Mouse (Mus musculus): Measurements from ENCODE around the gene Pramef25. TPM values are rescaled to one million over a fixed set of nuclear protein-coding genes. Genes with fewer than 3 reads are reported as not detected.
"Not testable (repeated sequence)": the region's sequence is repeated elsewhere in the genome, so short reads cannot be mapped to it uniquely, and the experiment has no call there.

Pramef25 gene
- not detected in 2 replicates for polyA plus RNA-seq (2015; fragmentation: Nextera tagmentation; extraction: Ambion mirVana)

DNA sequence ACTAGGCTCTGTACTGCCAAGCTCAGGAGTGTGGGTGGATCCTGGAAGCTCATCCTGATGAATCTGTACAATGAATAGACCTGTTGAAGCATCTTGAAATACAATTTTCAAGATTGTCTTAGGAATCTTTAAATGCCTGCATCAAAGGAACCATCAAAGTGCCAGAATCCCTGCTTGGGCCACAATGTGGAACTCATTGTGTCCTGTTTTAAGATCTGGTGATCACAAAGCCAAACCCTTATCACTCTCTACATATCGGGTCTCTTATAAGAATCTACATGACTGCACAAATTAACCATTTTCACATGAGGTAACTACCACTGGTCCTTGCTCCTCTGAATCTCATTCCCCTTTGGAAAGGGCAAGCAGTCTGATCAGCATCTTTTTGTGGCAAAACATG, at the start of gene Pramef25:
Pramef25 (minus strand) TSS at position 101 of the 400 bp plus-strand sequence.
- not testable (repeated sequence) for H3K4me1 ChIP-seq; H3K4me2 ChIP-seq; H3K9ac ChIP-seq; H3K4me3 ChIP-seq; ATAC-seq (replicated peaks); H3K27me3 ChIP-seq (replicated peaks); H3K27ac ChIP-seq; H3K36me3 ChIP-seq (replicated peaks)
- WGBS, result 84% methylated on average over 1 of the region's 1 CpGs
- peaks cover 13% of the 10 kb centered on the region; the same call in 1 of the 2 replicates for H3K9me3 ChIP-seq

GRCm38 (mm10) chr4:143994269-143994668, 43.5 kb upstream of the Pramef25 start, which contains the start of gene Pramef17:
TSS of gene Pramef17 (minus strand) at chr4:143994369.
- not testable (repeated sequence) for H3K27me3 ChIP-seq (replicated peaks); H3K9me3 ChIP-seq; H3K9ac ChIP-seq; H3K27ac ChIP-seq; H3K4me1 ChIP-seq; H3K36me3 ChIP-seq (replicated peaks); H3K4me3 ChIP-seq; H3K4me2 ChIP-seq; ATAC-seq (replicated peaks)
- WGBS, result 63% methylated on average over 3 of the region's 3 CpGs

- not testable (repeated sequence) for H3K4me1 ChIP-seq; H3K9me3 ChIP-seq; H3K36me3 ChIP-seq (replicated peaks); H3K27ac ChIP-seq; H3K4me2 ChIP-seq; H3K9ac ChIP-seq; H3K4me3 ChIP-seq; ATAC-seq (replicated peaks); H3K27me3 ChIP-seq (replicated peaks)
- WGBS, result 94% methylated on average over 17 of the region's 17 CpGs
Measured at GRCm38 (mm10) chr4:143988126-143988525, 37.3 kb upstream of the Pramef25 start.

- ATAC-seq (replicated peaks); H3K27ac ChIP-seq; H3K36me3 ChIP-seq (replicated peaks); H3K4me2 ChIP-seq; H3K4me3 ChIP-seq; H3K9me3 ChIP-seq; H3K4me1 ChIP-seq; H3K9ac ChIP-seq; H3K27me3 ChIP-seq (replicated peaks): not testable (repeated sequence)
- 96% methylated on average over 12 of the region's 17 CpGs for WGBS
Measured at GRCm38 (mm10) chr4:143987475-143987941, 36.7 kb upstream of the Pramef25 start.

DNA sequence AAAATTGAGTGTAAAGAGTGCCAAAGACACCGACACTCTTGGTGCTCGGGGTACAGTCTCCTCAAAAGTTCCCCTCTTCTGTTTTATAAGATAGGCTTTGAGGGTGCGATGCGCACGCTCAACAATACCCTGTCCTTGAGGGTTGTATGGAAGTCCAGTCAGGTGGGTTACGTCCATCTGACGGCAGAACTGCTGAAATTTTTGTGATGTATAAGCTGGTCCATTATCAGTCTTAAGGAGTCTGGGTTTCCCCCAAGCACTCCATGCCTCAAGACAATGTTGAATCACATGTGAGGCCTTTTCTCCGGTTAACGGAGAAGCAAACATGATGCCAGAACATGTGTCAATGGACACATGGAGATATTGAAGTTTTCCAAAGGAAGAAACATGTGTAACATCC, 34.9 kb upstream of the Pramef25 start:
- ATAC-seq (replicated peaks); H3K9me3 ChIP-seq; H3K27me3 ChIP-seq (replicated peaks); H3K4me1 ChIP-seq; H3K4me3 ChIP-seq; H3K27ac ChIP-seq; H3K36me3 ChIP-seq (replicated peaks); H3K4me2 ChIP-seq; H3K9ac ChIP-seq: not testable (repeated sequence)
- WGBS, result 97% methylated on average over 4 of the region's 9 CpGs

DNA sequence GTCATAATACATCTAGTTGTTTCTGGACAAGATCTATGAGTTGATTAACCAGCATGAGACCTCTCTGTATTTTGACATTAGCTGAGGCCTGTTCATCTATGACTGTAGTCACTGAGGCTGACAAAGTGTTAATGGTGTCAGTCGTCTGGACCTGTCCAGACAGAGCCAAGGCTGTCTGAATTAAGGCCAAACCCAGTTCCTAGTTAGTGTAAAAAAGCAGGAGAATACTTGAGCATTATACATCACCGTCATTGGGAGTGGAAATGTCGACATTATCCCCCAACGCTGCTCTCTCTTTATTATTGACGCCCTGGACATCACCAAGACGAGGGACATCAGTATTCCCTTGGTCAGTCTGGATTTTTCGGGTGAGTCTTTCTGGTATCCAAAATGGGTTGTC, 34.3 kb upstream of the Pramef25 start:
- not testable (repeated sequence) for H3K9me3 ChIP-seq; H3K27me3 ChIP-seq (replicated peaks); H3K4me3 ChIP-seq; H3K4me2 ChIP-seq; H3K36me3 ChIP-seq (replicated peaks); H3K9ac ChIP-seq; H3K4me1 ChIP-seq; ATAC-seq (replicated peaks); H3K27ac ChIP-seq
- no CpG with 5 or more reads among the region's 7 CpGs for WGBS

DNA sequence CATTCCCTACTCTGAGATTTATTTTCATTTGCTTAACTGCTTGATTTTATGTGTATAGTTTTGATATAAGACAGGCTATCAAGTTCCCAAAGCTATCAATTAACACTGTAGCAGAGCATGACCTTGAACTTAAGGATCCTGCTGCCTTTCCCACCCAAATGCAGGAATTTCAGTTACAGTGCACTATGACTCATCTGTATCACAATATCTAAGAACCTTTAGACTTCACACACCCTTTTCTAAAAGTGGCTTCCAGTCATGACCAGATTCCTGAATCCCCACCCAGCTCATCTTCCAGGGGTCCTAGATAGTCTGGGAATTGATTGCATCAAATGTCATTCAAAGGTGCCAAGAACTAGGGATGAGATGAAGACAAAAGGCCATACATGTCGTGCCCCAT, 32.6 kb upstream of the Pramef25 start:
- not testable (repeated sequence) for H3K4me1 ChIP-seq; ATAC-seq (replicated peaks); H3K4me3 ChIP-seq; H3K27me3 ChIP-seq (replicated peaks); H3K36me3 ChIP-seq (replicated peaks); H3K9me3 ChIP-seq; H3K9ac ChIP-seq; H3K27ac ChIP-seq; H3K4me2 ChIP-seq
- WGBS, result 60% methylated on average over 1 of the region's 1 CpGs

GRCm38 (mm10) chr4:143966850-143967249, 16.0 kb upstream of the Pramef25 start, which contains the start of gene Gm13101:
TSS of gene Gm13101 (minus strand) at chr4:143966950.
- H3K4me3 ChIP-seq; ATAC-seq (replicated peaks); H3K27me3 ChIP-seq (replicated peaks); H3K9ac ChIP-seq; H3K4me2 ChIP-seq; H3K4me1 ChIP-seq; H3K27ac ChIP-seq; H3K9me3 ChIP-seq; H3K36me3 ChIP-seq (replicated peaks): not testable (repeated sequence)
- WGBS, result 59% methylated on average over 2 of the region's 2 CpGs

DNA sequence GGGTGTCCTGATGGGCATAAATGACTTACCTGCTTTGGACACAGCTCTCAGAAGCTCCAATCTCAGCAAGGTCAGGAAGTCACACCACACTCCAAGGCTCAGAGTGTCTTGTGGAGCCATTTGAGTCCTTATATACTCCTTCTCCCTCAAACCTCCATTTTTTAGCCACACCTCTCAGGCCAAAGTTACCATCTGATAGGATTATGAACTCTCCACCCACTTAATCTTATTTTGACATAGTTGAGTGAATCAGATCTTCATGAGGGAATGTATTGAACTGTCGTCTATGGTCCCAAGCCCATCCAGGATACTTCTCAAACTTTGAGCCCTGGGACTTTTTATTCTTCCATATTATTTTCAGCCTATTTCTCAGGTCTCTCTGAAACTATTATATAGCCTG, 50.5 kb downstream of the Pramef25 start, which contains the start of gene Pramef6:
Pramef6 (minus strand) TSS at position 101 of the 400 bp plus-strand sequence.
- H3K27me3 ChIP-seq (replicated peaks); H3K9ac ChIP-seq; H3K9me3 ChIP-seq; H3K4me2 ChIP-seq; ATAC-seq (replicated peaks); H3K36me3 ChIP-seq (replicated peaks); H3K27ac ChIP-seq; H3K4me3 ChIP-seq; H3K4me1 ChIP-seq: not testable (repeated sequence)
- 93% methylated on average over 1 of the region's 1 CpGs for WGBS

Other genes starting within 250 kb of the Pramef25 start
- not detected in 2 replicates for gene Gm13089, start 248.3 kb downstream of the Pramef25 start, polyA plus RNA-seq (2015; fragmentation: Nextera tagmentation; extraction: Ambion mirVana)
- not detected in 2 replicates for gene Gm13078, start 231.6 kb downstream of the Pramef25 start, polyA plus RNA-seq (2015; fragmentation: Nextera tagmentation; extraction: Ambion mirVana)
- not detected in 2 replicates for gene Gm13023, start 161.7 kb downstream of the Pramef25 start, polyA plus RNA-seq (2015; fragmentation: Nextera tagmentation; extraction: Ambion mirVana)
- gene Gm13084, start 134.9 kb downstream of the Pramef25 start, polyA plus RNA-seq (2015; fragmentation: Nextera tagmentation; extraction: Ambion mirVana), result not detected in 2 replicates
- not detected in 2 replicates for gene Gm13103, start 104.5 kb downstream of the Pramef25 start, polyA plus RNA-seq (2015; fragmentation: Nextera tagmentation; extraction: Ambion mirVana)
- not detected in 2 replicates for gene Pramef6, start 50.6 kb downstream of the Pramef25 start, polyA plus RNA-seq (2015; fragmentation: Nextera tagmentation; extraction: Ambion mirVana)
- not detected in 2 replicates for gene Gm13101, start 15.9 kb upstream of the Pramef25 start, polyA plus RNA-seq (2015; fragmentation: Nextera tagmentation; extraction: Ambion mirVana)
- not detected in 2 replicates for gene Pramef17, start 43.4 kb upstream of the Pramef25 start, polyA plus RNA-seq (2015; fragmentation: Nextera tagmentation; extraction: Ambion mirVana)
- not detected in 2 replicates for gene Pramel4, start 108.1 kb upstream of the Pramef25 start, polyA plus RNA-seq (2015; fragmentation: Nextera tagmentation; extraction: Ambion mirVana)
- not detected in 2 replicates for gene Gm13102, start 155.5 kb upstream of the Pramef25 start, polyA plus RNA-seq (2015; fragmentation: Nextera tagmentation; extraction: Ambion mirVana)
- not detected in 2 replicates for gene Oog3, start 211.6 kb upstream of the Pramef25 start, polyA plus RNA-seq (2015; fragmentation: Nextera tagmentation; extraction: Ambion mirVana)
- not detected in 2 replicates for gene Oog2, start 239.7 kb upstream of the Pramef25 start, polyA plus RNA-seq (2015; fragmentation: Nextera tagmentation; extraction: Ambion mirVana)

Measured in midbrain, embryonic 15.5 days (tissue).